Mouse (Mus musculus) G1E-ER4 (cell line): Measurements from ENCODE around the gene Spta1. TPM values are rescaled to one million over a fixed set of nuclear protein-coding genes. Genes with fewer than 3 reads are reported as not detected.

Experiments used
- GATA1 ChIP-seq: IDR thresholded peaks from one replicate; pipeline ENCODE4 v1.8.0; 2012; ENCODE audit warnings: low read length, inconsistent platforms
- polyA plus RNA-seq: library from polyadenylated mRNA; stranded (reverse); fragments of >175 nt; gene quantifications from 2 replicates; pipeline ENCODE4 v1.2.3, GENCODE M21; 2012

Spta1 gene
- 2.9 and 3.0 TPM in 2 replicates for polyA plus RNA-seq

- no peak for TF ChIP-seq GATA1
These were observed at the start of gene Spta1 for GRCm38 (mm10) chr1:174172605-174173004. Spta1 (plus strand) TSS chr1:174172776.

GRCm38 (mm10) chr1:174131217-174131616, 41.4 kb upstream of the Spta1 start, which contains the start of gene Olfr424:
Olfr424 (plus strand) TSS chr1:174131517.
- no peak for TF ChIP-seq GATA1

DNA sequence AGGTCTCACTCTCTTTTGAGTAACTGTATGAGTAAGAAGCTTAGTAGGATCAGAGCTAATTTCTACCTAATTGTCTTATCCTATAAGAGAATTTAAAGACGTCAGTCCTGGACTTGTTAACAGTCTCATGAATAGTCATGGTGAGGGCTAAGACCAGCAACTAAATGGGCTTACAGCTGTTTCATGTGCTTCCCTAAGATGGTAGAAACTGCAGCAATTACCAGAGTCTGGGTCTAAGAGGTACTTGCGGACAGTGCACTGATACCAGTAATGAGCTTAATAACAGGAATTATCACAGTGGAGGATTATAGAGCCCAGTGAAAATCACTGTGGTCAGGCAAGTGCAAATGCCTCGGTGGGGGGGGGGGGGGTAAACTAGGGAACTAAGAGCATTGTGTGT, 40.6 kb upstream of the Spta1 start:
- no peak for TF ChIP-seq GATA1

DNA sequence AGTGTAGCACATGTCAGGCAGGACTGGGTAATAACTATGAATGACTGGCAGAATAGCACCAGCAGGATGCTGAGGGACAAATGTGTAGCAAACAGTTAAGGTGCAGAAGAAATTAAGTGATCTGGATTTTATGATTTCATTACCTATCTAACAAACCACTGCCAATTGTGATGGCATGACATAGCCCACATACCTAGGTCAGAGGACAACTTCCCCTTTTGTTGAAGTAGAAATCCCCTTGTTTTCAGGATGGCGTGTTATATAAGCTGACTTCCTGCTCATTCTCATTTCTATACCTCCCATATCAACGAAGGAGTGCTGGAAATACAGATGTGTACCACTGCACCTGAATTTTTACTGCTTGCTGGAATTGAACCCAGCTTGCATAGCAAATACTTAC, 31.2 kb upstream of the Spta1 start:
- TF ChIP-seq GATA1: no peak

DNA sequence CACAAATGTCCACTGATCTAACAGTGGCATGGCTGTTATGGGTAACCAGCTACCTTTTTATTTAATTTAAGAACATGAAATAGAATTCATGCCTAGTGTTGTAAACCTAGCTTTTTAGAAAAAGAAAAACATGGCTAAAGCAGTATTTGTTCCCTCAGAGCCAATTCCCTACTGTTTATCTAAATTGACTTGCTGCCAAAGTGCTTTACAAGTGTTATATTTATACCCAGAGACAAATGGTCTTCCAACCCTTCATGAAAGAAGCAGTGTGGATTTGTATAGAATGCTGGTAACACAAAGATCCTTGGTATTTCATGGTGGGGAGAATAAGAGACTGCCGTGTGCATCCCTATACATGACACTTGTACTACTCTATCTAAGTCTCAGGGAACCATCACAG, 25.9 kb upstream of the Spta1 start:
- no peak for TF ChIP-seq GATA1

DNA sequence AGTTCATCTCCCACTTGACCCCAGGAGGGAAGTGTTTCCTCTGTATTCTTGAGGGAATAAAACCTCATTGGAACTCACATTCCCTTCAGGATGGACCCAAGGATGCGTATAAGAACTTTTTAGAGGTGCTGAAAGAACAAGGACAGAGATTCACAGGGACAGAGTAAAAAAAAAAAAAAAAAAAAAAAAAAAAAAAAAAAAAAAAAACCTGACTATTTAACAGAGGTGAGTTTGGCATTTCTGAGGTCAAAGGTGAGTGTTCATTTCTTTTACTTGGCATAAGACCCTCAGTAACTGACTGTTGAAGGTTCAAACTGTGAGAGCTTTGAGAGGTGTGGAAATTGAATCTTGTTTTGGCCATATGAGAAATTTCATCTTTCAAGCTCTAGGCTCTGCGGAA, 23.3 kb upstream of the Spta1 start:
- TF ChIP-seq GATA1: no peak

DNA sequence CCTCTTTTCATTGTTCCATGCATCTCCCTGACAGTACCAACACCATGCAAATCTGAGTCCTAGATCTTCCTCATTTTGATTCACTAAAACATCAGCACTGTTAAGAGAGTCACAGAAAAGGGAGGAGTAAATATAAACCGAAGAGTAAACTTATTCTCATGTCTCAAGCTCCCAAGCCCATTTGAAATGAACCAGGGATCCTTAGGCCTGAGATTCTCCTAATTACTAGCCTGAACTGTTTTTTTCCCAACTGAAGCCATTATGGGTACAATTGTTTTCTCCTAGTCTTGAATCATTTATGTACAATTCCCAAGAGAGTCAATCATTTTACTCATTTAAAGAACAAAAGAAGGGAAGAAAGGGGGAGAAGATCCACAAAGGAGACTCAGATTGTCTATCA, 17.2 kb upstream of the Spta1 start, which contains the start of gene Olfr420:
Gene Olfr420 (plus strand): TSS at position 301 of the 400 bp plus-strand sequence.
- no peak for TF ChIP-seq GATA1

DNA sequence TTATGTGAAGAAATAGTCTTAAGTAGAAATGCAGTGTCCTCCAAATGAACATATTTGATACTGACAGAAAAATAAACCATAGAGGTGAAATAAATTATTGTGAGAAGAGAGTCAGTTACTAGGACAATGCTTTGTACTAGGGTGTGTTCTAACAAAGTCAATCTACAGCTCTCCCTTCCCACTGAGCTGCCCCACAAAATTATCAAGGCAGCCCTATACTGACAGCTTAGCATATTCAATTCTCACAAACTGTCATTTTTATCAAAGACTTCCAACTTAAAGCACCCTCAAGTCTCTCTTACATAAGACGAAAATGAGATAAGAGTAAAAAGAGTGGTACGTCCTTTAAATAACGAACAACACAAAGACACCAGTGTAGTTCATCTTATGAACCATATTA, 15.0 kb upstream of the Spta1 start:
- no peak for TF ChIP-seq GATA1

DNA sequence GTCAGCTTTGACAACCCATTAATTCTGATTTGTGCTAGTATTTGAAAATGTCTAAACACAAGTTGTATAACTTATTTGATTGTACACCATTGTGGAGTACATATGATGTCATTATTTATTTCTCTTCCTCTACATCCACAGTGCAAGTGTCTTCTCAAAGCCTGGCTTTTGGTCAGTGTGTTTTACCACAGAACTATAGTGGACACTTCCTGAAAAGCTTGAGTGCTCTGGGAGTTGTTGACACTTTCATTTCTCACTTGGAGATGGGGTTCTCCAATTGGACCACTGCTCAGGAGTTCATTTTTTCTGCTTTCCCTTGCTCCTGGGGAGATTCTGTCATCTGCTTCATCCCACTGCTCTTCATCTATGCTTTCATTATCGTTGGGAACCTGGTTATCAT, 14.1 kb upstream of the Spta1 start:
- TF ChIP-seq GATA1: no peak

DNA sequence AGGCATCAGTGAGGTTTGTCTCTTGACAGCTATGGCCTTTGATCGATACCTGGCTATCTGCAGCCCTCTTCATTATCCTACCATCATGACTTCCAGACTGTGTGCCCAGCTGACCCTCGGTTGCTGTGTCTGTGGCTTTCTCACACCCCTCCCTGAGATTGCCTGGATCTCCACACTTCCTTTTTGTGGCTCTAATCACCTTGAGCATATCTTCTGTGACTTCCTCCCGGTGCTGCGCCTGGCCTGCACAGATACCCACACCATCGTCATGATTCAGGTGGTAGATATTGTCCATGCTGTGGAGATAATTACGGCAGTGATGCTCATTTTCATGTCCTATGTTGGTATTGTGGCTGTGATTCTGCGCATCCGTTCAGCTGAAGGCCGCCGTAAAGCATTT, 13.5 kb upstream of the Spta1 start:
- TF ChIP-seq GATA1: peak; percentile 80

DNA sequence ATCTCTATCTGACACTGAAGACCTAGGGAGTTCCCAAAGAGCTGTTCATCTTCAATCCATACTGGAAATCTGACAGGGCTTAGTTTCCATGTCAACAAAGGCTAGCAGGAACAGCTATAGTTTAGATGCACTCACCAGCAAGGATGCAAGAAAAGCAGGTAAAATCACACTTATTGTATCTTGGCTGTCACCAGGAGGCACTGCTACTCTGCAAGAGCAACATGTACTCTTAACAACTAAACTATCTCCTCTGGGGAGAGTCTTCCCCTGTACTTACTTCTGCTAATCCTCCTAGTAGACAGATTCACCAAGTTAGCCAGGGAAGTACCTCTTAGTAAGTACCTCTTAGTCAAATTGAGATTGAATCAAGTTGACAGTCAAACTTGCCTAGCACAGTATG, 3.6 kb upstream of the Spta1 start:
- no peak for TF ChIP-seq GATA1

GRCm38 (mm10) chr1:174170706-174171501, 1.7 kb upstream of the Spta1 start:
- TF ChIP-seq GATA1: no peak

GRCm38 (mm10) chr1:174171537-174171936, 1.0 kb upstream of the Spta1 start:
- TF ChIP-seq GATA1: peak; percentile 58

GRCm38 (mm10) chr1:174204699-174205098, 32.1 kb downstream of the Spta1 start:
- TF ChIP-seq GATA1: no peak

DNA sequence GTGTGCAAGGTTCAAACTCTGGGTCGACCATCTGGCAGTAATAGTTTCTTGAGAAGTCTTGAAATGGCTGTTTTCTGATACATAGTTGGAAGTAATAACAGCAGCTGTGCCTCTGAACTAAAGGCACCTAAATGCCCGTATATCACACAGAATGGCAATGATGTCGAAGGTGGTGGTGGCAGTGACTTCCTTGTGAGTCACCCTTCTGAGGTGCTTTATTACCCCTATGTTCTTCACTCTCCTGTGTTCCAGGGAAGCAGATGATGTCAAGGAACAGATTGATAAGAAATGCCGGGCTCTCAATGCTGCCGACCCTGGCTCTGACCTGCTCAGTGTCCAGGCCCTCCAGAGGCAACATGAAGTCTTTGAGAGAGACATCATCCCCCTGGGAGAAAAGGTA, 39.7 kb downstream of the Spta1 start:
- no peak for TF ChIP-seq GATA1

DNA sequence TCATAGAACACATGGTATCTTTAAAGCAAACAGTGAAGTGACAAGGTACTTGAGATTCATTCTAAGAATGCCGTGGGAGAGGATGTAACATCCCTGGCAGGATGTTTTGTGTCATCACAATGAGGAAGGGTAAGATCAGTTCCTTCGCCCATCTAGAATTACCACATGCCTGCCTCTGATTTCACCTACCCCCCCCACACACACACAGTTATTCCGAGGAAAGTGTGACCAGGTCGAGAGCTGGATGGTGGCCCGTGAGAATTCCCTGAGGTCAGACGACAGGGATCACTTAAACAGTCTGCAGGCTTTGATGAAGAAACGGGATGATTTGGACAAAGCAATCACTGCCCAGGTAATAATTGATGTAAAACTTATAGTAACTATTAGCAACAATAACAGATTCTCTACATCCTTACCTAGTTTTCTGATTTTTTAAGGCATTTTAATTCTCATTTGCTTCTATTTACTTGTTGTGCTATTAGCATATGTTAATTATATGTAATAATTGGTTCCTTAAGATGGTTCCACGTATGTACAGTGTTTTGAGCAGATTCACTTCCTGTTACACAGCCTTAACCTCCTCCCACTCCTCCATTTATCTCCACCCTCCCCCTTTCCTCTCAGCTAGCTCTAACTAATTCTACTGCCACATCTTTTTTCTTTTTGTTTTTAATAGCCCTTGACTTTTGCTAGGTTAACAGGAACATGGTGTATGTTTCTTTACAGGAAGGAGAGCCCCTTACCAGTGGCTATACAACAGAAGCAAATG, 42.9 kb downstream of the Spta1 start:
- no peak for TF ChIP-seq GATA1
